Mouse (Mus musculus): Measurements from ENCODE around the gene 3830406C13Rik.

The 3830406C13Rik gene

GRCm38 (mm10) chr14:12342458-12343131 is 58.6 kb downstream of the 3830406C13Rik start:
- no peak for DNase-seq (ENCODE audit: low read depth, low spot score)

GRCm38 (mm10) chr14:12343451-12343941 is 59.5 kb downstream of the 3830406C13Rik start:
- no peak for DNase-seq (ENCODE audit: low read depth, low spot score)

GRCm38 (mm10) chr14:12344061-12344745 is 60.2 kb downstream of the 3830406C13Rik start:
- DNase-seq (ENCODE audit: low read depth, low spot score), result no peak

GRCm38 (mm10) chr14:12344746-12345240 is 60.8 kb downstream of the 3830406C13Rik start:
- DNase-seq (ENCODE audit: low read depth, low spot score), result no peak

- DNase-seq (ENCODE audit: low read depth, low spot score), result no peak
Observed at GRCm38 (mm10) chr14:12345241-12345921, 61.4 kb downstream of the 3830406C13Rik start.

GRCm38 (mm10) chr14:12346011-12346864 is 62.3 kb downstream of the 3830406C13Rik start:
- DNase-seq (ENCODE audit: low read depth, low spot score), result no peak

- DNase-seq (ENCODE audit: low read depth, low spot score), result no peak
Observed at GRCm38 (mm10) chr14:12346865-12347600, 63.1 kb downstream of the 3830406C13Rik start.

- no peak for DNase-seq (ENCODE audit: low read depth, low spot score)
Observed at GRCm38 (mm10) chr14:12348089-12348488, 64.1 kb downstream of the 3830406C13Rik start, which contains the start of gene Fezf2. Fezf2 (minus strand) TSS chr14:12348189.

GRCm38 (mm10) chr14:12349334-12350090 is 65.5 kb downstream of the 3830406C13Rik start:
- DNase-seq (ENCODE audit: low read depth, low spot score), result no peak

GRCm38 (mm10) chr14:12350271-12350916 is 66.4 kb downstream of the 3830406C13Rik start:
- no peak for DNase-seq (ENCODE audit: low read depth, low spot score)
